Mouse (Mus musculus) frontal cortex, postnatal 10 days (tissue): ENCODE measurements around the gene Btf3l4.

ENCODE experiments used
- DNase-seq, 2 experiments: peaks; one replicate each; pipeline ENCODE4 v3.0.0; 2022; ENCODE audit warnings: low spot score in 2 of 2, mixed read lengths in 1 of 2

Btf3l4 gene

DNA sequence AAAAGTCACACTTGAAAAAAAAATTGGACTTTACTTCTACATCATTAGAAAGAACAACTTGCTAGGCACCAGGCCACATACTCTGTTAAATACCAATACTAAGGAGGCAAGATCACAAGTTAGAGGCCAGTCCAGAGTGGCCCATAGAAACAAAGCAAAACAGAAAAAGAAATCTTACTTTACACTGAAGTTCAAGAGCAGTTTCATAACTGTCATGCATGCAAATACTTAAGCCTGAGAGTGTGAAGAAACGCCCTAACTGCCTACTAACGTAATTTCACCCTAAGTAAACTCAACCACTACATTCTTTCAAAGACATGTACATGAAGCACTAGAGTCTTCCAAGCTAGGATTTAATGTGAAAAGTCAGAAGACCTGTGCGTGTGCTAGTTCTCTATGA is 7.7 kb downstream of the Btf3l4 start:
- DNase-seq = no peak

DNA sequence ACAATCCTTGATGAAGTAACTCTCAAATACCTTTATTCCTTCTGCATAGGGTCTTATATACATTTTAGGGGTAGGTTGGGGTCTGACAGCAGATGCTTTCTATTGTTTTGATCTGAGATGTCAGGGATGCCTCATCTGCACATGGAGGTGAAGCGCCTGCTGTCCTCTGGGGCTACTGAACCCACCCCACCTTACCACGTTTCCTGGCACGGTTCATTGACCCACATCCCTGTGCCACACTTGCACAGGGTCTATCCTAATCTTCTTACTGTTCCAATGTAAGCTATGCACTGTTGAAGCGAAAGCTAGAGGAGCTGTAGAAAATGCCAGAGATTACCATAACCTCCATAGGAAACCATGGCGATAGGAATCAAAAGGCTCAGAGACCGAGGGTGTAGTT is 21.9 kb downstream of the Btf3l4 start:
- no peak for DNase-seq

DNA sequence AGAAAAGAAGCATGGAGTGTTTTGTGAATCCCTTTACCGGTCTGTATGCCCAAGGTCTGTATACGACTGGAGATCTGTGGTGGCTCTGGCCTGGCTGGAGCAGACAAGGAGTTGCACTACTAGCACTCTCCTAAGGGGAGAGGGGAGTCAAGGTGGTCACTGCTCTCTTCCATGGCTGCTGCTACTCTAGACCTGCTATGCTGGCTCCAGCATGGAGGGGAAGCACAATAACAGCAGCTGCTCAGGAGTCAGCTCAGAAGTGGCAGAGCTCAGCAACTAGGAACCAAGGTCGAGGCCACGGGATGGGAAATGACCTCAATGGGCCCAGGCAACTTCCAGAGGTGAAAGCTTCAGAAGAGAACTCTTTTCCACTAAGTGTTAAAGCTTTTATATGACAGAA is 22.3 kb downstream of the Btf3l4 start:
- DNase-seq = no peak

- DNase-seq = no peak
Measured at GRCm38 (mm10) chr4:108803535-108803934, 29.9 kb downstream of the Btf3l4 start.

- DNase-seq = peak in 1 of 2 experiments; percentile 42
Measured at GRCm38 (mm10) chr4:108798083-108798830, 35.2 kb downstream of the Btf3l4 start.

- no peak for DNase-seq
Measured at GRCm38 (mm10) chr4:108796701-108797100, 36.7 kb downstream of the Btf3l4 start.

DNA sequence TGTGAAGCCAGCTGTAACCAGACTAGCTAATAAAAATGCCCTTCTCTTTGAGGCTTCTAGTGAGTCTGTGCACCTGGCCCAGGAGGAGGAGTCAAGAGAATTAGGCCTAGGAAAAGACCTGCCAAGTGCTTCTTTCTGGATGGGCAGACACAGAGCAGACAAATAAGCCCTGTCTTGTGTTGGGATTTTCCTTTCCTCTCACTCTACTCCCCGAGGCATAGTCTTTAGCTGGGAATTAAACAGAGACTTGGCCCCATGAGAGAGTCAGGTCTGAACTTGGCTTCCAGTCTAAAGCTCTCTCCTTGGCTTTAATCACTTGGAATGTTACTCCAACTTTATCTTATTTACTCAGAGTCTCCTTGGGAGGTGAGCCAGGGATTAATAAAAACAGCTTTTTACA is 39.5 kb downstream of the Btf3l4 start:
- no peak for DNase-seq

GRCm38 (mm10) chr4:108790507-108790906 is 42.9 kb downstream of the Btf3l4 start:
- DNase-seq = no peak

GRCm38 (mm10) chr4:108789258-108789936 is 44.0 kb downstream of the Btf3l4 start:
- no peak for DNase-seq

DNA sequence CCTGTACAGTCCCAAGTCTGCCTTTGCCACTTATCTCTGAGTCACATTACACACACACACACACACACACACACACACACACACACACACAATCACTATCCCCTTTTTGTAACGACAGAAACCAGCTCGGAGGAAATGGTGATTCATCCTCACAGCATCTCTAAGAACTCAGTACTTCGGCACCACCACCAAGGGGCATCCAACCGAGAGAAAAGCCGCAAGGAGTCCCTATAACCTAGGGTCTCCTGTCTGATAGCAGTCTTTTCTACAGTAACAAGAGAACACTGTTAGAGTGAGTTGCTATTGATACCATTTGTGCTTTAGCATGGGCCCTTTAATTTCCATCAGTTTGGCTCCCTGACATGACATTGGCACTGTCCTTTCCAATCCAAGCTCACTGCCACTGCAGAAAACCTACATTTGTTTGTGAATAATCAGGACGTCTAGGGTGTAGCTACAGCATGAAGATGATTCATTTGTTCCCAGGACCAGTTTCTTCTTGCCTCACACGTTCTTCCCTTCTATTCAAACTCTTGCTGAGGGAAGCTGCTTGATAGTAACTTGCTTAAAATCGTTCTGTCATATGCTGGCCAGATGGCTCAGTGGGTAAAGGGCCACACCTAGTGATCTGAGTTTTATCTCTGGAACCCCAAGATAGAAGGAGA is 50.9 kb downstream of the Btf3l4 start:
- DNase-seq = peak in 1 of 2 experiments; percentile 15

DNA sequence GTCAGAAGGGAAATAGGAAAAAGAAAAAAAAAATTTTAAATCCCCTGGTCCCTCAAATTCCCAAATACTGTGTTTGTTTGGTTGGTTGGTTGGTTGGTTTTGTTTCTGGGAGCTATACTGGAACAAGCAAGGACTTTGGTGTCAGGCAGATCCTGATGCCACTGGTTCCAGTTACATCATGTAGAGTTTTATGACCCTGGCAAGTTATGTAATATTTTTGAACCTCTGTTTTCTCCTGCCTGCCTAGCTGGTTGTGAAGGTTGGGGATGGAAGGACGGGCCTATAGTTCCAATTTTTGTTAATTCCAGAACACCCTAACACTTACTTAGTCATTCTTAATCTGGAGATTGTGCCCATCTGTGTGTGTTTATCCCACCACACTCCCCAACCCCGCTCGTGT is 51.8 kb downstream of the Btf3l4 start:
- DNase-seq = no peak

GRCm38 (mm10) chr4:108780864-108781205 is 52.6 kb downstream of the Btf3l4 start:
- peak in 1 of 2 experiments; percentile 11 for DNase-seq

DNA sequence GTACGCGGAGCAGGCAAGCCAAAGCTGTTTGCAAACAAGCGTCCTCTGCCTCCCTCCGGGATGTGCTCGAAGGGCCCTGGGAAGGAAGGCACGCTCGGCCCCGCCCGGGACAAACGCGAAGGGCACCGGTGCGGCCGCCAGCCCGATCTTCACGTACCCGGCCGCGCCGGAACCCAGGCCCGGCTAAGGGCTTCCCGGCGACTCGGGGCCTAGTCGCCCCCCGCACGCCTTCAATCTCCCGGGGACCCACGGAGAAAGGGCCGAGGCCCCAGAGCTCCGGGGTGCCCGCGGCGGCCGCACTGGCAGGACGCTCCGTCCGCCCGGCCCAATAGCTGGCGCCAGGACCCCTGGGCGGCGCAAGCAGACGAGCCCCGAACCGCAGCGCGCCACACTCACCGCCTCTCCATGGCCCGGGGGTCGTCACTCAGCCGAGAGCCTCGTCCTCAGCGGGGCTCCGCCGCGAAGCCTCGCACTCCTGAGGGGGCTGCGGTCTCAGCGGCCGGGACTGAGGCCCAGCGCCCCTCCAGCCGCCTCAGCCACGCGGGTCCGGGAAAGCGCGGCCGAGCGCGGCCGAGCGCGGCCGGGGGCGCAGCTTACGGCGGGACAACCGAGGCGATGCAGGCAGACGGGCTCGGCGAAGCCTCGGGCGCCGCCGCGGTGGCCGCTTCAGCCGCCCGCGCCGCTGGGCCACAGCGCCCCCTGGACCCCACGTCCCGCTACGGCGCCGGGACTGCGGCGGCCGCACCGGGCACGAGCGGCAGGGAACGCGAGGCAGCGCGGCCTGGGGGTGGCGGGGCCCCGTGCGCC is 53.2 kb downstream of the Btf3l4 start, which contains the start of gene Zfyve9:
Gene Zfyve9 (minus strand): TSS at position 742 of the 807 bp plus-strand sequence.
- peak; percentile 41 to 81 for DNase-seq

DNA sequence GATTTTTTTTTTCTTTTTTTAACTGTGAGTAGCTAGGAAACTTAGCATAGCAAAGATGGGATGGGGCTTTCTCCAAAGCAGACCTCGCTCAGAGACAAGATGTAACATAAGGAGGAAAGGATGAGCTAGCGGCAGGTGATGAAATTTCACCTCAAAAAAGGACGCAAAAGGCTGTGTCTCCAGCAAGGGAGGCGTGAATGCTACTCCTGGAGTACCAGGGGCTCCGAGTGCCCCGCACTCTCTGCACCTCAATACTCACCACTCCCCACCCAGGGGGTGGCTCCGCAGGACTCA is 53.7 kb downstream of the Btf3l4 start:
- DNase-seq = peak in 1 of 2 experiments; percentile 29

- no peak for DNase-seq
Measured at GRCm38 (mm10) chr4:108768527-108768926, 64.9 kb downstream of the Btf3l4 start.
